Mouse (Mus musculus): Measurements from ENCODE around the gene Prdm10. TPM values are rescaled to one million over a fixed set of nuclear protein-coding genes. Genes with fewer than 3 reads are reported as not detected.

Prdm10 gene
- polyA plus RNA-seq, 2 experiments = 2.3 to 4.9 TPM

DNA sequence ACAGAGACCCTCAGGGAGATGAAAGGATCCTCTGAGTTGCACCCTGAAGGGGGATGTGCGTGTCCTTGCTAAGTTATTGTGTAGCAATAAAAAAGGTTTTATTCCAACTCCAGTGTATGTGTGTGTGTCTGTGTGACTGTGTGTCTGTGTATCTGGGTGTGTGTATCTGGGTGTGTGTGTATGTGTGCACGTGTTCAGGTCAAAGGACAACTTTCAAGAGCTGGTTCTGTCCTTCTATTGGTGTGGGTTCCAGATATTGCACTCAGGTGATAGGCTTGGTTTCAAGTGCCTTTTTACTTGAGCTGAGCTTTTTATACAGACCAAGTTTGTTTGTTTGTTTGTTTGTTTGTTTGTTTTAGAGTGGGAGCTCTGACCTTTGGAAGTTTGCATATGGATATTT lies 12.9 kb downstream of the Prdm10 start:
- H3K9ac ChIP-seq (replicated peaks) = no peak overlapping the region
- no peaks in the 10 kb centered on the region for H3K9me3 ChIP-seq (ENCODE audit: control insufficient read depth, low read length)
- peaks cover 2 to 3% of the 10 kb centered on the region in 2 experiments; a peak in 3 of 4 replicates for H3K4me1 ChIP-seq (replicated peaks; ENCODE audit: control insufficient read depth in 2 of 2, insufficient read depth in 2 of 2, low read length in 1 of 2)
- H3K4me3 ChIP-seq (ENCODE audit: insufficient read depth in 1 of 2, low read depth in 2 of 2, low read length in 2 of 2) = no peak overlapping the region
- ATAC-seq (ENCODE audit: insufficient read depth) (no peak), DNase-seq (ENCODE audit: low read depth in 3 of 3, low spot score in 3 of 3) (no peak)
- WGBS (ENCODE audit: insufficient replicate concordance) = 72% methylated on average over 2 of the region's 2 CpGs
- H3K4me2 ChIP-seq (ENCODE audit: low read depth) = no peak overlapping the region
- TF ChIP-seq EP300 (IDR thresholded peaks at IDR 0.05; ENCODE audit: low read depth) (no peak), CTCF (IDR thresholded peaks at IDR 0.05; ENCODE audit: low read depth) (no peak)
- no peaks in the 10 kb centered on the region for H3K36me3 ChIP-seq (replicated peaks; ENCODE audit: control insufficient read depth, insufficient read depth, low read depth)
- H3K27ac ChIP-seq = no peak overlapping the region
- H3K27me3 ChIP-seq (ENCODE audit: control insufficient read depth, insufficient read depth, low read length) = no peaks in the 10 kb centered on the region

DNA sequence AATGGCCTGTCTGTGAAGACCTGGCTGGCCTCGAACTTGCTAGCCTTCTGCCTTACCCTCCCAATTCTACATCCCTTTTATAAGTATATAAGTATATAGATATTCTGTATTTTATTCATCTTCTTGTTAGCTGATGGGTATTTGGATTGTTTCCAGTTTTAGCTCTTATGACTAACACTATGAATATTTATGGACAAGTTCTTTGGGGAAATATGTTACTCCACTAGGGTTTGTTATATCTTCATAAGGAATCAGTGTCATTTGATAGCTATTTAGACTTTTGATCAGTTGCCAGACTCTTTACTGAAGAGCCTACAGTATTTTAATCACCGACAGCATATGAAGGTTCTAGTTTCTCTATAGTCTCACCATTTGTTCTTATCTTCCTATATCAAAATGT lies 15.0 kb downstream of the Prdm10 start:
- peaks cover 3 to 11% of the 10 kb centered on the region in 2 experiments; a peak in 3 of 4 replicates for H3K4me1 ChIP-seq (replicated peaks; ENCODE audit: control insufficient read depth in 2 of 2, insufficient read depth in 2 of 2, low read length in 1 of 2)
- 66% methylated on average over 2 of the region's 2 CpGs for WGBS (ENCODE audit: insufficient replicate concordance)
- H3K4me3 ChIP-seq (ENCODE audit: insufficient read depth in 1 of 2, low read depth in 2 of 2, low read length in 2 of 2) = no peak overlapping the region
- H3K4me2 ChIP-seq (ENCODE audit: low read depth) = no peak overlapping the region
- TF ChIP-seq CTCF (IDR thresholded peaks at IDR 0.05; ENCODE audit: low read depth) = no peak
- TF ChIP-seq EP300 (IDR thresholded peaks at IDR 0.05; ENCODE audit: low read depth) = no peak
- no peaks in the 10 kb centered on the region for H3K36me3 ChIP-seq (replicated peaks; ENCODE audit: control insufficient read depth, insufficient read depth, low read depth)
- H3K27ac ChIP-seq = no peak overlapping the region
- ATAC-seq (ENCODE audit: insufficient read depth) (no peak), DNase-seq (ENCODE audit: low read depth in 3 of 3, low spot score in 3 of 3) (no peak)
- H3K9me3 ChIP-seq (ENCODE audit: control insufficient read depth, low read length) = no peaks in the 10 kb centered on the region
- H3K9ac ChIP-seq (replicated peaks) = no peak overlapping the region
- no peaks in the 10 kb centered on the region for H3K27me3 ChIP-seq (ENCODE audit: control insufficient read depth, insufficient read depth, low read length)

DNA sequence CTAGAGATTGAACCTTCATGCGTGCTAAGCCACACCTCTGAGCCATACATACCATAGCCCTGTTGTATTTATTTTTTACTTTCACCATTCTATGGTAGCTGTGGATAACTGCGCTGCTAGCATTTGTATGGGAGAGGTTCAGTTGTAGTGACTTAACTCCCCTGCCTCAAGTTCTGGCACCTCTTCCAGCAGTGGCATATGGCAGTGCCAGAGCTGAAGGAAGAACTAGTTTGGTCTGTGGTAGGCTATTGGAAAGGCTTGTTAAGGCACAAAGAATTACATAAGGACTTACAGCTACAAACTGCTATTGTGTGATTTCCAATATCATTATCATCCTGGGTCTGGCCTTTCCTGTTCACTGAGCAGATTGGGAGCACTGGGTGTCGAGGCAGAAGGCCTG lies 16.0 kb downstream of the Prdm10 start:
- H3K4me3 ChIP-seq (ENCODE audit: insufficient read depth in 1 of 2, low read depth in 2 of 2, low read length in 2 of 2) = no peak overlapping the region
- ATAC-seq (ENCODE audit: insufficient read depth) (no peak), DNase-seq (ENCODE audit: low read depth in 3 of 3, low spot score in 3 of 3) (no peak)
- no peak overlapping the region for H3K9ac ChIP-seq (replicated peaks)
- H3K9me3 ChIP-seq (ENCODE audit: control insufficient read depth, low read length) = no peaks in the 10 kb centered on the region
- WGBS (ENCODE audit: insufficient replicate concordance) = 67% methylated on average over 3 of the region's 3 CpGs
- no peaks in the 10 kb centered on the region for H3K27me3 ChIP-seq (ENCODE audit: control insufficient read depth, insufficient read depth, low read length)
- H3K4me1 ChIP-seq (replicated peaks; ENCODE audit: control insufficient read depth in 2 of 2, insufficient read depth in 2 of 2, low read length in 1 of 2) = peaks cover 9 to 17% of the 10 kb centered on the region in 2 experiments
- H3K4me2 ChIP-seq (ENCODE audit: low read depth) = no peak overlapping the region
- no peak overlapping the region for H3K27ac ChIP-seq
- no peaks in the 10 kb centered on the region for H3K36me3 ChIP-seq (replicated peaks; ENCODE audit: control insufficient read depth, insufficient read depth, low read depth)
- TF ChIP-seq CTCF (IDR thresholded peaks at IDR 0.05; ENCODE audit: low read depth) (no peak), EP300 (IDR thresholded peaks at IDR 0.05; ENCODE audit: low read depth) (no peak)

DNA sequence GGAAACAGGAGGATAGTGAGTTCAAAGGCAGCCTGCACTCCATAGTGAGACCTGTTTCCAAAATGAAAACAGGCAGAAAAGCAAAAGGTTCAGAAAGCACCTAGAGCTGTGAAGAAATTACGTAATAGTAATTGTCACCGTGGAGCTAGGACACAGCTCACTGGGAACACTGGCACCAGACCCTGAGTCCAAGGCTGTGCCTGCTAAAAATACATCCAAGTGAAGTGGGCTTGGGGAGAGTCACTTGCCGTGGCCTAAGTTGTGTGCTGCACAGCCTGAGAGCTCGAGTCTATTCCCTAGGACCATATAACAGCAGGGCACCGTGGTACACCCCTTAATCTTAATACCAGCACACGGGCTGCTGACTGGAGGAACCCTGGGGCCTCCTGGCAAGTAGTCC lies 18.4 kb downstream of the Prdm10 start:
- no peak for DNase-seq (ENCODE audit: low read depth in 3 of 3, low spot score in 3 of 3)
- no peak overlapping the region for H3K4me2 ChIP-seq (ENCODE audit: low read depth)
- no peak overlapping the region for H3K9ac ChIP-seq (replicated peaks)
- TF ChIP-seq EP300 (IDR thresholded peaks at IDR 0.05; ENCODE audit: low read depth) = no peak
- no peak for TF ChIP-seq CTCF (IDR thresholded peaks at IDR 0.05; ENCODE audit: low read depth)
- no peak overlapping the region for H3K27ac ChIP-seq
- peaks cover 14 to 25% of the 10 kb centered on the region in 2 experiments for H3K4me1 ChIP-seq (replicated peaks; ENCODE audit: control insufficient read depth in 2 of 2, insufficient read depth in 2 of 2, low read length in 1 of 2)
- no peaks in the 10 kb centered on the region for H3K27me3 ChIP-seq (ENCODE audit: control insufficient read depth, insufficient read depth, low read length)
- H3K36me3 ChIP-seq (replicated peaks; ENCODE audit: control insufficient read depth, insufficient read depth, low read depth) = no peaks in the 10 kb centered on the region
- 69% methylated on average over 6 of the region's 6 CpGs for WGBS (ENCODE audit: insufficient replicate concordance)
- H3K9me3 ChIP-seq (ENCODE audit: control insufficient read depth, low read length) = no peaks in the 10 kb centered on the region
- H3K4me3 ChIP-seq (ENCODE audit: insufficient read depth in 1 of 2, low read depth in 2 of 2, low read length in 2 of 2) = no peak overlapping the region
- ATAC-seq (ENCODE audit: insufficient read depth) = no peak

DNA sequence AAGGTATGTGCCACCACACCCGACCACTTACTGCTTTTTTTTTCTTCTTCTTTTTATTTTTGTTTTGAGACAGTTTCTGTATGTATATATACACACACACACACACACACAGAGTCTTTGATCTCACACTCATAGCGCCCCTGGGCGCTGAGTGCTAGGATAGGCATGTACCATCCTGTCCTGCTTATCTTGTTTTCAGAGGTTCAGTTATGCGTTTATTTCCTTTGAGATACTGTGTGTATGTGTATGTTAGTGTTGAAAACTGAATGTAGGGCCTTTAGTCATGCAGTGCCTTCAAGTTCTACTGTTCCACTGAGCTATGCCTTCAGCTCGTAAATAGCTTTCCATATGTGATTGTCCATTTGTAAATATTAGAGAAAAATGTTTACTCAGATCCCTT lies 20.2 kb downstream of the Prdm10 start:
- no peak overlapping the region for H3K4me3 ChIP-seq (ENCODE audit: insufficient read depth in 1 of 2, low read depth in 2 of 2, low read length in 2 of 2)
- H3K9me3 ChIP-seq (ENCODE audit: control insufficient read depth, low read length) = no peaks in the 10 kb centered on the region
- WGBS (ENCODE audit: insufficient replicate concordance) = 27% methylated on average over 5 of the region's 5 CpGs
- H3K27ac ChIP-seq = peak overlapping the region; percentile 19
- peak; percentile 58; the same call in 1 of the 2 replicates for ATAC-seq (ENCODE audit: insufficient read depth)
- peaks cover 14 to 25% of the 10 kb centered on the region in 2 experiments for H3K4me1 ChIP-seq (replicated peaks; ENCODE audit: control insufficient read depth in 2 of 2, insufficient read depth in 2 of 2, low read length in 1 of 2)
- H3K36me3 ChIP-seq (replicated peaks; ENCODE audit: control insufficient read depth, insufficient read depth, low read depth) = no peaks in the 10 kb centered on the region
- no peak for DNase-seq (ENCODE audit: low read depth in 3 of 3, low spot score in 3 of 3)
- H3K4me2 ChIP-seq (ENCODE audit: low read depth) = peak overlapping the region; percentile 6
- no peaks in the 10 kb centered on the region for H3K27me3 ChIP-seq (ENCODE audit: control insufficient read depth, insufficient read depth, low read length)
- H3K9ac ChIP-seq (replicated peaks) = no peak overlapping the region
- TF ChIP-seq EP300 (IDR thresholded peaks at IDR 0.05; ENCODE audit: low read depth) (no peak), CTCF (IDR thresholded peaks at IDR 0.05; ENCODE audit: low read depth) (no peak)
